Mouse (Mus musculus) ES-Bruce4 (cell line): ENCODE results near the gene Tmem30b.

Experiments used
- CTCF ChIP-seq: IDR thresholded peaks from one replicate; pipeline ENCODE4 v1.8.1; 2011; ENCODE audit warnings: low read depth, low read length
- POLR2A ChIP-seq: IDR thresholded peaks from one replicate; pipeline ENCODE4 v1.8.1; 2011; ENCODE audit warnings: low read length; ENCODE audit not compliant: insufficient read depth

DNA sequence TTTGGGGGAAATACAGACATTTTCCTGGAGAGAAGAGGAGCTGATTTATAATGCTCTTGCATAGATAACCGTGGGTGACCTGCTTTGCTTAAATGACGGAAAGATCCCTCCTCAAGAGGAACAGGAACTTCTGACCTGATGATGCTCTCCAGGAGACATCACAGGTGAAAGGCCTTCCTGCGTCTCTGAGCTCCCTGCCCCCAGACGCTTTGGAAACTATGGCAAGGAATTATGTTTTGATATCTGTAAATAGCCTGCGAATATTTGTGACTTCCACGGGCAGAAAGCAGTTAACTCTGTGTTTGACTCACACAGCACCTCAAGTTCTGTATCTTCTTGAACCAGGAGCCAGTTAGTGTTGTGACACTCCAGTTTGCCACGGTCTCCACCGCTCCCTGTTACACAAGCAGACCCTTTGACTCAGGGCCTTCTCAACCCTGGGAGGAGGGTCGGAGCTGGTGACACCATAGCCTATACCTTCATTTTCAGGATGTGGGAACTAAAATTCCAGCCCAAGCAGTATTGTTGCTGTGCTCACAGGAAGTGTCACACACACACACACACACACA is 48.1 kb upstream of the Tmem30b start:
- TF ChIP-seq POLR2A (no peak), CTCF (no peak)
